Mouse (Mus musculus): Measurements from ENCODE around the gene March2. TPM values are rescaled to one million over a fixed set of nuclear protein-coding genes. Genes with fewer than 3 reads are reported as not detected.

Gene March2
- polyA plus RNA-seq (2012; rRNA removed), result 194 and 290 TPM in 2 replicates

DNA sequence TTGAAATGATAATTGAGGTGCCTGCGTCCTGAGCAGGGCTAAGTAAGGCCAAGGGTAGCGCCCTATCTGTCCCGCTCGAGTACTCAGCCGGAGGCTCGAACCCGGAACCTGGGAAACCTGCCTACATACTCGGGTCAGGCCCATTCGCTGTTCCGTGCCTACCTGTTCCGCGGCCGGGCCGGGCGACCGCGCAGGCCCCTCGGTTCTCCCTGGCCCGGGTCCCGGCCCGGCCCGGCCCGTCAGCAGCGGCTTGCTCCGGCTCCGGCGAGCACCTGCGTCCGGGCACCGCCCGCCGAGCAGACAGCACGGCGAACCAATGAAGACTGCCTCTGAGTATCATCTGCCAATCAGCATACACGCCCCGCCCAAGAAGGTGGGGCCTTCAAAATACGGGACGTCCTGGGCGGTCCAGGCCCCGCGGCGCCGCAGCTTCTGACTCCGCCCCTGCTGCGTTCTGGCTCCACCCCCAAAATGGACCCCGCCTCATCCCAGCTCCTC is at the start of gene March2:
Gene March2, minus strand, starts transcription at position 287 of the 498 bp plus-strand sequence.
- Histone ChIP-seq H3K4me3 (ENCODE audit: extremely low read depth, insufficient read depth, insufficient read length) (peak within 1 kb of the TSS; percentile 93), H3K36me3 (ENCODE audit: control insufficient read depth, insufficient read depth, low read length) (no peaks in the 10 kb centered on the region), H3K27ac (ENCODE audit: insufficient read depth, low read length) (peak within 1 kb of the TSS; percentile 15), H3K4me1 (ENCODE audit: control insufficient read depth, insufficient read depth, insufficient read length) (peaks cover 4% of the 10 kb centered on the region; the same call in 1 of the 2 replicates), H3K27me3 (ENCODE audit: control insufficient read depth, insufficient read depth, low read length) (no peaks in the 10 kb centered on the region)
- peak; percentile 90 to 95 for DNase-seq (ENCODE audit: low read depth in 1 of 2, low spot score in 2 of 2)
- WGBS, result under 1% methylated on average over 46 of the region's 46 CpGs
- TF ChIP-seq CTCF (IDR thresholded peaks at IDR 0.05; ENCODE audit: extremely low read depth, insufficient read depth, insufficient read length, insufficient replicate concordance), result no peak
- TF ChIP-seq POLR2A (IDR thresholded peaks at IDR 0.05; ENCODE audit: low read depth, low read length), result peak; percentile 52

DNA sequence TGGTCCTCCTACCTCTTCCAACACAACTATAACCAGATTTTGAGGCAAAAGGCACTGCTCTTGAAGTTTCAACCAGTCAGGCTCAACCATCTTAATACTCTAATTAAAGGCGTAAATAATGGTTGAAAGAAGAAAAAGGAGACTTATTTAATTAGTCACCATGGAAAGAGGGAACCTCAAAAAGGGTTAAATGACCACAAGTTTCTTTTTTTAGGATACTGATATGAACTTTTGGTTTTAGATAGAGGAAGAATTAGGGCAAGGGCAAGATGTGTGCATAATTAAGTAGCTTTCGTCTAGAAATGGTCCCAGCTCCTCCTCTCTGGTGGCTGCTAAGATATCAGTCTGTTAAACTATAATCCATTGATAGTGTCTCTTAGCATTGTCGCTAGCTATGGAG is 47.9 kb upstream of the March2 start:
- no peak for TF ChIP-seq CTCF (IDR thresholded peaks at IDR 0.05; ENCODE audit: extremely low read depth, insufficient read depth, insufficient read length, insufficient replicate concordance)
- no peak for TF ChIP-seq POLR2A (IDR thresholded peaks at IDR 0.05; ENCODE audit: low read depth, low read length)
- 56% methylated on average over 3 of the region's 3 CpGs for WGBS

DNA sequence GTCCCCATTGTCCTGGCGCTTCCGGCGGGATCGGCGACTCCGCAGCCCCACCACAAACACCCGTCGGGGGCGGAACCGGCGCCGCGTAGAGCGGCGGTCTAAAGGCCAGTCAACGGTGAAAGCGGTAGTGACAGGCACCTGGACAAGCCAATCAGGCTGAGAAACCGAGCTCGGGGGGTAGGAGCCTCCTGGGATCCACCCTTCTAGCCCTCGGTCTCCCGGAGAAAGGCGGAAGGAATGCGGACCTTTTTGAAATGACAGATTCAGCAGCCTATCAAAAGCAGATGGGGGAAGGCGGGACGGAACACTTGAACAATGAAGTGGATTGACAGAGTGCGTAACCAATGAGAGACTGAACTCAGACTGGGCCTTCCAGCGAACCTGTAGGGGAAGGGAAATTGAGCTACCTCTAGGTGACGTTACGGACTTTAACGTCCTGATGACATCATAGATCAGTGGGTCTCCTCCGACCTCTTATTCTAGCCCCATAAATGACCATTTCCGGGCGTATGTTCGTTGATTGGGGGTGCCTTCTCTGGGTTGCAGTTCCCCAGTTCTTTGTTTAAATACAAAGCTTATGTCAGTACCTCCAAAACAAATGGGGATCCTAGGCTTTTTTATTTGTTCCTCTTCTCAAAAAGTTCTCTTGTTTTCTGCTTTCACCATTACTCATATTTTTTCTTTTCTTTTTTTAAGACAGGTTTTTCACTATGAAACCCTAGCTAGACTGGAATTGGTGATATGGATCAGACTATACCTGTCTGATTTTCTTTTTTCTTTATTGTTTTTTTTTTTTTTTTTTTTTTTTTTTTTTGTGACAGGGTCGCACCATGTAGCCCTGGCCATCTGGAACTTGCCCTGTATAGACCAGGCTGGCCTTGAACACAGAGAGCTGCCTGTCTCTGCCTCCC is 42.0 kb upstream of the March2 start, which contains the start of gene Rab11b:
Gene Rab11b, minus strand, starts transcription at position 276 of the 911 bp plus-strand sequence.
- Histone ChIP-seq H3K4me1 (ENCODE audit: control insufficient read depth, insufficient read depth, insufficient read length) (peaks cover 19% of the 10 kb centered on the region), H3K36me3 (ENCODE audit: control insufficient read depth, insufficient read depth, low read length) (no peaks in the 10 kb centered on the region), H3K4me3 (ENCODE audit: extremely low read depth, insufficient read depth, insufficient read length) (peak within 1 kb of the TSS; percentile 84), H3K27me3 (ENCODE audit: control insufficient read depth, insufficient read depth, low read length) (no peaks in the 10 kb centered on the region), H3K27ac (ENCODE audit: insufficient read depth, low read length) (peak within 1 kb of the TSS; percentile 99)
- 2% methylated on average over 35 of the region's 35 CpGs for WGBS
- no peak for TF ChIP-seq CTCF (IDR thresholded peaks at IDR 0.05; ENCODE audit: extremely low read depth, insufficient read depth, insufficient read length, insufficient replicate concordance)
- TF ChIP-seq POLR2A (IDR thresholded peaks at IDR 0.05; ENCODE audit: low read depth, low read length), result no peak
- DNase-seq (ENCODE audit: low read depth in 1 of 2, low spot score in 2 of 2), result peak; percentile 100

More for the DNA sequence above, 47.9 kb upstream of the March2 start:
- Histone ChIP-seq H3K27ac (ENCODE audit: insufficient read depth, low read length) (no peak overlapping the region), H3K36me3 (ENCODE audit: control insufficient read depth, insufficient read depth, low read length) (no peaks in the 10 kb centered on the region), H3K27me3 (ENCODE audit: control insufficient read depth, insufficient read depth, low read length) (no peaks in the 10 kb centered on the region), H3K4me1 (ENCODE audit: control insufficient read depth, insufficient read depth, insufficient read length) (no peaks in the 10 kb centered on the region), H3K4me3 (ENCODE audit: extremely low read depth, insufficient read depth, insufficient read length) (no peak overlapping the region)
- no peak for DNase-seq (ENCODE audit: low read depth in 1 of 2, low spot score in 2 of 2)

DNA sequence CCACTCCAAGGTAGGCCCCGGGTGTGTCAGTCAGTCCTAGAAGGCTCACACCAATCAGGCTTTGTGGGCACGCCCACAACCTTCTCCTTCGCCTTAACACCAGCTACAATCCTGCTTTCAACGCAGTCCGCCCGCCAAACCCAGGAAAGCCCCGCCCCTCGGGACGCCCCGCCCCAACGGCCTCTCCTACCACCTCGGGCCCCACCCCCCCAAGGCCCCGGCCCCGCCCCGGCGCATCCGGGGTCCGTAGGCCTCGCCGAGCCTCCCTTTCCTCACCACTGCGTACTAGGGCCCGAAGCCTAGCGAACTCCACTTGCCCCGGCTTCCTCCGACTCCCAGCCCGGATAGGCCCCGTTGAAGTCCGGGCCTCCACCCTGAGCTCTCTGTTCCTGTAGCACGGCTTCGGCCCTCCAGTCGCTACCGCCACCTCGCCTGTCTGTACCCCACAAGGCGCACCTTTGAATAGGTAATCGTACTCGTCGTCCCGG is 41.3 kb upstream of the March2 start:
- H3K36me3 ChIP-seq (ENCODE audit: control insufficient read depth, insufficient read depth, low read length), result no peaks in the 10 kb centered on the region
- DNase-seq (ENCODE audit: low read depth in 1 of 2, low spot score in 2 of 2), result peak; percentile 59 to 90
- TF ChIP-seq CTCF (IDR thresholded peaks at IDR 0.05; ENCODE audit: extremely low read depth, insufficient read depth, insufficient read length, insufficient replicate concordance), result no peak
- peak; percentile 16 for TF ChIP-seq POLR2A (IDR thresholded peaks at IDR 0.05; ENCODE audit: low read depth, low read length)
- H3K4me3 ChIP-seq (ENCODE audit: extremely low read depth, insufficient read depth, insufficient read length), result peak overlapping the region; percentile 84
- H3K4me1 ChIP-seq (ENCODE audit: control insufficient read depth, insufficient read depth, insufficient read length), result peaks cover 23% of the 10 kb centered on the region
- under 1% methylated on average over 37 of the region's 38 CpGs for WGBS
- peak overlapping the region; percentile 99 for H3K27ac ChIP-seq (ENCODE audit: insufficient read depth, low read length)
- no peaks in the 10 kb centered on the region for H3K27me3 ChIP-seq (ENCODE audit: control insufficient read depth, insufficient read depth, low read length)

DNA sequence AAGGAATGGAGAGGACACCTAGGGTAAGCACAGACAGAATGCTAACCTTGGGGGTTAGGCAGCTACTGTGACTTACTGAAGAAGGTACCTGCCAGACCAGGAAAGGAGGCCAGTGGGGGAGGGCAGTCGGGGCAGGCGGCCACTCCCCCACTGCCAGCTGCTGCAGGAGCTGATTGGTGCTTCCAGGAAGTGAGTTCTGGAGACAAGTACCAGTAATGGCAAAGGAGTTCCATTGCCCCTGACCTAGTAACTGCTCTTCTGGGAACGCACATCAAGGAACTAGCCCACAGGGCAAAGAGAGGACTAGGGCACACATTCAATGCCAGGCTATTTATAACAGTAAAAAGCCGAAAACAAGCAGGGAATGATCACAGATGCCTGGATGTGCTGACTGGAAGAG is 38.8 kb upstream of the March2 start:
- Histone ChIP-seq H3K36me3 (ENCODE audit: control insufficient read depth, insufficient read depth, low read length) (no peaks in the 10 kb centered on the region), H3K4me1 (ENCODE audit: control insufficient read depth, insufficient read depth, insufficient read length) (peaks cover 26% of the 10 kb centered on the region), H3K27me3 (ENCODE audit: control insufficient read depth, insufficient read depth, low read length) (no peaks in the 10 kb centered on the region), H3K4me3 (ENCODE audit: extremely low read depth, insufficient read depth, insufficient read length) (no peak overlapping the region), H3K27ac (ENCODE audit: insufficient read depth, low read length) (no peak overlapping the region)
- DNase-seq (ENCODE audit: low read depth in 1 of 2, low spot score in 2 of 2), result no peak
- no peak for TF ChIP-seq CTCF (IDR thresholded peaks at IDR 0.05; ENCODE audit: extremely low read depth, insufficient read depth, insufficient read length, insufficient replicate concordance)
- 69% methylated on average over 4 of the region's 4 CpGs for WGBS

DNA sequence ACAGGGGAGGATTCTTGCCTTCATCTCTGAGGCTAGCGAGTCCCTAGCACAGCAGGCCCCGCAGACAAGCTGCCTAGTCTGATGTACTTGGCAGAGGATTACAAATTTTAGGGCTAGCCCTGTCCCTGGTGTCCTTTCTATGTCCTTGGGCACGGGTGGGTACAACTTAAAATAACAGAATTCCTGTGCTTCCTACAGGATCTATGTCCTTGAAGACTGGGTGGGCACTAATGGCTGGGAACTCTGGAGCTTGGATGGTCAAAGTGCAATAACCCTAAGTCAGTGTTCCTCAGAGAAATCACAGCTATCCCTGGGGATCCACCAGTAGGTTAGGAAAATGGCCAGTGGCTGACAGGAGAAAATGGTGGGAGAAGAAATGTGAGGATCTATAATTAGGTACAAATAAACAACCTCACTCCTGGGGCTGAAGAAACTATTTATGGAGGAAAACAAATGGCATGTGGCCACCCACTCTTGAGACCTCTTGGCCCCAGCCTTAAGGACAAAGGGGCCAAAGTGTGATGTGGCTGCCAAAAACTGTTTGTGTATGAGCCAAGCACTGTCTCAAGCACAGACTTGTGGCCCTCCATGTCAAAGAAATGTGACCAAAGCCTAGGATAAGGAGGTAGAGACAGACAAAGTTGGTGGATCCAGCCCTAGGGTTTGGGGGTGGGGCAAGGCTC is 37.8 kb upstream of the March2 start:
- H3K4me1 ChIP-seq (ENCODE audit: control insufficient read depth, insufficient read depth, insufficient read length), result peaks cover 26% of the 10 kb centered on the region
- WGBS, result 87% methylated on average over 3 of the region's 3 CpGs
- H3K36me3 ChIP-seq (ENCODE audit: control insufficient read depth, insufficient read depth, low read length), result no peaks in the 10 kb centered on the region
- H3K4me3 ChIP-seq (ENCODE audit: extremely low read depth, insufficient read depth, insufficient read length), result no peak overlapping the region
- TF ChIP-seq POLR2A (IDR thresholded peaks at IDR 0.05; ENCODE audit: low read depth, low read length), result no peak
- no peak for TF ChIP-seq CTCF (IDR thresholded peaks at IDR 0.05; ENCODE audit: extremely low read depth, insufficient read depth, insufficient read length, insufficient replicate concordance)
- H3K27me3 ChIP-seq (ENCODE audit: control insufficient read depth, insufficient read depth, low read length), result no peaks in the 10 kb centered on the region
- DNase-seq (ENCODE audit: low read depth in 1 of 2, low spot score in 2 of 2), result no peak
- no peak overlapping the region for H3K27ac ChIP-seq (ENCODE audit: insufficient read depth, low read length)

Measured in spleen, adult 2 months (tissue).